Mouse (Mus musculus) urinary bladder, postnatal 14 days (tissue): ENCODE measurements around the gene Zfp804b.
"Not testable (repeated sequence)": the region's sequence is repeated elsewhere in the genome, so short reads cannot be mapped to it uniquely, and the experiment has no call there.

Experiments used
- DNase-seq: peaks from one replicate; pipeline ENCODE4 v3.0.0; 2021; ENCODE audit warnings: low spot score

Gene Zfp804b

GRCm38 (mm10) chr5:7344145-7345010, at the start of gene Zfp804b:
Zfp804b (minus strand) TSS chr5:7344756.
- DNase-seq: peak; percentile 24

GRCm38 (mm10) chr5:7364616-7365015, 20.1 kb upstream of the Zfp804b start:
- not testable (repeated sequence) for DNase-seq

- DNase-seq: no peak
These were observed 444 bp upstream of the Zfp804b start for GRCm38 (mm10) chr5:7345011-7345389.

GRCm38 (mm10) chr5:7325594-7325993, 19.0 kb downstream of the Zfp804b start:
- no peak for DNase-seq

GRCm38 (mm10) chr5:7303819-7304218, 40.7 kb downstream of the Zfp804b start, which contains the start of gene Tex47:
Tex47 (plus strand) TSS chr5:7304119.
- DNase-seq: no peak

GRCm38 (mm10) chr5:7302969-7303368, 41.6 kb downstream of the Zfp804b start:
- no peak for DNase-seq

- no peak for DNase-seq
These were observed 60.2 kb downstream of the Zfp804b start for GRCm38 (mm10) chr5:7284336-7284735.

- no peak for DNase-seq
These were observed 67.7 kb downstream of the Zfp804b start for GRCm38 (mm10) chr5:7276659-7277455.

GRCm38 (mm10) chr5:7177589-7177988, 167.0 kb downstream of the Zfp804b start:
- no peak for DNase-seq

- no peak for DNase-seq
These were observed 204.9 kb downstream of the Zfp804b start for GRCm38 (mm10) chr5:7139658-7140057.

- DNase-seq: no peak
These were observed 242.2 kb downstream of the Zfp804b start for GRCm38 (mm10) chr5:7102387-7102786.

- DNase-seq: no peak
These were observed 270.5 kb downstream of the Zfp804b start for GRCm38 (mm10) chr5:7073936-7074631.

- no peak for DNase-seq
These were observed 337.1 kb downstream of the Zfp804b start for GRCm38 (mm10) chr5:7007468-7007867.

- no peak for DNase-seq
These were observed 360.6 kb downstream of the Zfp804b start for GRCm38 (mm10) chr5:6983993-6984392.

- DNase-seq: no peak
These were observed 409.7 kb downstream of the Zfp804b start for GRCm38 (mm10) chr5:6934837-6935236.

- DNase-seq: no peak
These were observed 433.3 kb downstream of the Zfp804b start for GRCm38 (mm10) chr5:6911290-6911689.

GRCm38 (mm10) chr5:6881396-6881795, 463.2 kb downstream of the Zfp804b start:
- DNase-seq: no peak

GRCm38 (mm10) chr5:6871566-6871965, 473.0 kb downstream of the Zfp804b start:
- no peak for DNase-seq

GRCm38 (mm10) chr5:6870970-6871369, 473.6 kb downstream of the Zfp804b start:
- DNase-seq: no peak

GRCm38 (mm10) chr5:6795396-6795795, 549.2 kb downstream of the Zfp804b start:
- DNase-seq: no peak

GRCm38 (mm10) chr5:6769357-6769892, 575.1 kb downstream of the Zfp804b start:
- DNase-seq: no peak
